Mouse (Mus musculus) frontal cortex, postnatal 14 days (tissue): ENCODE data around the gene Lrrc4.
A peak's percentile ranks its signal among the peaks of the same experiment; 100 is the strongest.

Experiments
- DNase-seq, 2 experiments: peaks; one replicate each; pipeline ENCODE4 v3.0.0; 2022; ENCODE audit warnings: low spot score in 2 of 2

Gene Lrrc4

DNA sequence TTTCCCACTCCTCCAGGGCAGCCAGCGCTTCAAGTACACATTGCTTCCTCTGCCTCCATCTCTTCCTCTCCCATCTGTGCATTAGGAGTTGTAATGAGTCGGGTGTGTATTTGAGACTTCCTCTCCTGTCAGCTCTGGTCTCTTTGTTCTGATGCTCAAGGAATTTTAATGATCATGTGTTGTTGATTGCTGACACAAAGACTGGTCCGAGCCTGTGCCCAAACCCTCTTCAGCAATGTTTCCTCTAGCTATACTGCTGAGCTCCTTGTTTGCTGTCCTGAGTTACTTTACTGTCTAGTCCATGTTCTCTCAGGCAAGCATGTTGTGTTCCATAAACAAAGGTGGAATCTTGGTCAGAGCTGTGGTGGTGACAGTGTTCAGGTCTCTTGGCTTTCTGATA, 102.3 kb downstream of the Lrrc4 start:
- DNase-seq: no peak

DNA sequence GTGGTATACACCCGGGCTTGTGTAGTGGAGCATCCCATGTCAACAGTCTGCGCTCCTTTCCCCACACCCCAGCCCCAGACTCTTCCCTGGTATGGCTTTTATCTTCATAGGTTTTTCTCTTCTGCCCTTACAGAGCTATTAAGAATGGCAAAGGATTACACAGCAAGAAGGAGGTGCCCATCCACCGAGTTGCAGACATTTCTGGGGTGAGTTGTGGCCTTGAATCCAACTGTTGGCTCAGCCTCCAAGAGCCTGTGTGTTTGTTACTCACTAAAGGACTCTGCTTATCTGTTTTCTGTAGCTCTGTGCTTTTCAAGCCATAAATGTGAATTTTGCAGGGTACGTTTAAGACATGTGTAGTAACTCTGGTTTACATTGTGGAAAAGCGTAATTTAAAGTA, 106.8 kb downstream of the Lrrc4 start:
- DNase-seq: no peak

DNA sequence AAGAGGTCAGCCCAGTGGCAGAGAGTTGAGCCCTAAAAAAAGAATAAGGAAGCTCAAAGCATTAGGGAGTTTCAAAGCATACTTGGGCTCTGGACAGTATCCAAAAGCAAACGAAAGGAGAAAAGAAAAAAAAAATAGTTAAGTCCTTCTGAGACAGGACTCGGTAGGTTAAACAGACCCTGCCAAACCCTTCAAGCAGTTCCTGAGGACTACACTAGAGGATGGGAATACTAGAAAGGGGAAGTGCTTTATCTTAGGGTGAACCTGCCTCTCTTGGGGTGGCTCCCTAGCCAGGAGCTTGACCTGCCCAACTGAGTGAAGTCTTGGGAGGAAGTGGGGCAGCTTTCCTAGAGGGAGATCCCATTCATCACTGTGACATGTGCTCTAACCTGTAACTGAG, 108.5 kb downstream of the Lrrc4 start:
- no peak for DNase-seq

DNA sequence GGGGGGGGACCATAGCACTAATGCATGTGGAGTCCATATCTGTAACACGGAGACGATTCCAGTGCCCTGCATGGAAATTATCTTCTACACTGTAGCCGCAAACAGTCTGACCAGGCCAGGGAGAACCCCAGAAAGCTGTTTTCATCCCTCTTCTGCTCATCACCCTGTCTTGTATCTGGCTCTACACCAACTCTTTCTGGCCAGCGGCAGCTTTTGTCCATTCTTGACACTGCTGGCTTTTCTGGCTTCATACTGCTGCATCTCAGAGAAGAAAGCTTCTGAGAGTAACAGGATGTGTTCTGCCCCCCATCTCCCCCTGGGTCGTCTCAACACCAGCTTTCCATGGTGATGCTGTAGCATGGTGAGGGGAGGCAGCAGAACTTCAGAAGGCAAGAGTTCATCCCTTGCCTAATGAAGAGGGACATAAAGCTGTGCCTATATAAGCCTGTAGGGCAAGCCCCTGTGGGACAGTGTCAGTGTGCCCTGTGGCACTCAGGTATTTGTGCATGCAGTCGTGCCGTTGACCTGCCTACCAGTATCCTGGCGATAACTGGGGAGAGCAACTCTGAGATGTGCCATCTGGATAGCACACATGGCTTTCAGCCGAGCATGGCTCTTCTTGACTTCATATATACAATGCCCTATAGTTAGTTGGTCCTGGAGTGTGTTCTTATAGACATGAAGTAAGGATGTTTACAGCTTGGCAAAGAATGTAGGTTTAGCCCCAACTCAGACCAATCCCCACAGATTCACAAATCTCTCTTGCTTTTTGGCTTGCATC, 111.0 kb downstream of the Lrrc4 start:
- no peak for DNase-seq

DNA sequence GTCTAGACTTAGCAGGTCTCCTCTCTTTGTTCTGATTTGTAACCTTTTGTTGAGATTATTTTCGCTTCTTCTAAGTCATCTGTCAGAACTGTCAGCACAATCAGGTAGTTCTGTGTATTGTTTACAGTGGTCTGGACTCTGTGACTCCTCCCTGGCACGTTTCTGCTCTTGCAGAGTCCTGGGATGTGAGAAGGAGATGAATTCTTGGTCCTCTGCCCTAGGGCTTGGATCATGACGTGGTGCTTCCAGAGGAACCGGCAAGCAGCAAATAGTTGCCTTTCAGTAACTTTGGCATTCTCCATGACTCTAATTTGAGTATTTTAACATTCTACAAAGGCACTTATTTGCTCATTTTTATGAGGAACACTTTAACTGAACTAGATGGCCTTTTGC, 113.7 kb downstream of the Lrrc4 start:
- no peak for DNase-seq

DNA sequence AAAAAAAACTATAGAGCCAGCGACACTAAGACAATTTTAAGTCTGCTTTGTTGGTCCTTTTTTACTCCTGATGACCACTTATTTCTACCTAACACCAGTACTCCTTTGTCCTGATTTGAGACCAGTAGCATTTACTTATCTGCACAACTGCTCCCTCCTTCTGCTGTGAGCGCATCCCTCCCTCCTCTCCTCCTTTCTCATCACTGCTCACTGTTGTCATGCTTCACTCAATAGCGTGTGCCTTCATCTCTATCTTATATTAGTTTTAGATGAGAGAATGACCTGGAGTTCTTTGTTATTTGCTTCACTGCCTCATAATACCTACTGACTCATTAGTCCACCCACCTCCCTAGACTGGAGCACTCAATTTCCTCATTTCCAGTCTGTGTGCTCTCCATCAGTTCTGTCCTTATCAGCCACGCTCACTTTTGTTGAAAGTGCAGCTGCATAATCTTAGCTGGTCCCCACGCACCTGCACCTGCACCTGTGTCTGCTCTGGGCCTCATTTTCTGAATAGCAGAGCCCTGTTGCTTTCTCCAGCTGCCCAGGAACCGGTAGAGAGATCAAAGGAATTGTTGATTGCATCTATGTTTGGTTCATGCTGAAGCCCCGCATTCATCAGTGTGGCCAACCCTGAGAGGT, 114.2 kb downstream of the Lrrc4 start:
- no peak for DNase-seq

DNA sequence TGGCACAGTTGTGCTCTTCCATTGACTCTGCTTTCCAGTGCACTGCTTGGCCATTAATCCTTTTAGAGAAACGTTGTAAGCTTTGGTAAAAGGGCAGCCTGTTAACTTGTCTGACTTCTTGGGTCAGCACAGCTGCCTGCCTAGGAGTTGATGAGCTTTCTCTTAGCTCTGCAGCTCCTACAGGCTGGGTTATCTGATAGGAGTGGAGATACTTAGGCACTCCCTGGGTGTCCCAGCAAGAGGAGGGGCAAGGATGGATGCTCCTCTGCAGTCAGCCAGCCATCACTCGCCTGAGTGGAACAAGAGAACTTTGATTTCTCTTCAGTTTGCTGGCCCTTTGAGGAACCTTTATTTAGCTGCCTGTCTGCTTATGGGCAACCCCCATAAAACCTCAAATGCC, 121.5 kb downstream of the Lrrc4 start:
- no peak for DNase-seq

DNA sequence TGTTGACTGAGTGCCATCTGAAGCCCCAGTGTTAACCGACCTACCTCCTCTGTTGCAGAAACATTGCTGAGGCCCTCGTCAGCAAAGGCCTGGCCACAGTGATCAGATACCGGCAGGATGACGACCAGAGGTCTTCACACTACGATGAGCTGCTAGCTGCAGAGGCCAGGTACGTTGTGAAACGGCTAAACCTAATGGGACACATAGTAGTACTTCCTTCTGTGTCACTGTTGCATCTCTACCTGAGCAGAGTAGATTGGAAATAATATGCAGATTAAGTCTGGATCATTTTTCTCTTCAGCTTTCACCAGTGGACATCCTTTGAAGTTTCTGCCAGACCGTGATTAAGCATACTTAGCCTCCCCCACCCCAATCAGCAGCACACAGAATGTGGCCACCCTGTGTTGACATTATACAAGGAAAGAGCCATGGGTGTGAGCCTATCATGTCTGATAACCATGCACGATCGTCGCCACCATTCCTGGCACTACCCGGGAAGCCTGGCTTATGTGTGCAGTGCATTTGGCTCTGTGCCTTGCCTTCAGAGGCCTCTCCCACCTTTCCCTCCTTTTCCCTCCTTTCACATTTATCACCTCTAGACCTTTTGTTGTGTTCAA, 124.5 kb downstream of the Lrrc4 start:
- DNase-seq: no peak

DNA sequence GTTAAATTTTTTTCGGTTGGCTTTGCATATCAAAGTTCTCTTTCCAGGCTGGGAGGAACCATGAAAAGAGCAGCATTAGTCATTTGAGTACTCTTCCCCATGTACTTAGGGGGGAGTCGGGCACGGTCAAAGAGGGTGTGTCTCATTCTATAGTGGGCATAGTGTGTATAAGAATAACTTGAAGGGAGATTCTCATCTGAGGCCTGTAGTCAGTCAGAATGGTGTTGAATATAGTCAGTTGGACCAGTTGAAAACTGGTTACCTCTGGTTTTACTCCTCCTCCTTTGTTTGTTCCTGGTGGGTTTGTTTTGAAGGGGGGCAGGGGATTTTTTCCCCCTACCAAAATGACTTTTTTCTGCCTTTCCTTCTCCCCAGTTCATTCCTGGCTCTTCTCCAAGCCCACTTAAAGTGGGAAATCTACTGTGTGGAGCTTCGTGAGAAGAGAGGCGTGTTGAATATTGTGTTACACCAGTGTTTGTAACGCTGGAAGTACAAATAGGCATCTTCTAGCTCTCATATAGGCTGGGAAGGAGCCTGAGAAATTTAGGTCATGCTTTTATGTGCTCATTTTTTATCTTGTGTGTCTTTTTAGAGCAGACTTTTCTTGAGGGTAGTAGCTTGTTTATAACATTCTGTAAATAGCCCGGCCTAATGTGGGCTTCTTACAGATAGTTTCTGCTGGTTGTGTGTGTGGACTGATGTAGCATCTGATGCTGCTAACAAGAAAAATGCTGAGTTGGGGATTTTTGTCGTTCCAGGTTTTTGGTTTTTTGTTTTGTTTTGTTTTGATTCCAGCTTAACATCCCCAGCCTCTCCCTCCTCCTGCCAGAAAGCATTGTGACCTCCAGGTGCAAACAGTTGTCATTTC, 125.2 kb downstream of the Lrrc4 start:
- no peak for DNase-seq

DNA sequence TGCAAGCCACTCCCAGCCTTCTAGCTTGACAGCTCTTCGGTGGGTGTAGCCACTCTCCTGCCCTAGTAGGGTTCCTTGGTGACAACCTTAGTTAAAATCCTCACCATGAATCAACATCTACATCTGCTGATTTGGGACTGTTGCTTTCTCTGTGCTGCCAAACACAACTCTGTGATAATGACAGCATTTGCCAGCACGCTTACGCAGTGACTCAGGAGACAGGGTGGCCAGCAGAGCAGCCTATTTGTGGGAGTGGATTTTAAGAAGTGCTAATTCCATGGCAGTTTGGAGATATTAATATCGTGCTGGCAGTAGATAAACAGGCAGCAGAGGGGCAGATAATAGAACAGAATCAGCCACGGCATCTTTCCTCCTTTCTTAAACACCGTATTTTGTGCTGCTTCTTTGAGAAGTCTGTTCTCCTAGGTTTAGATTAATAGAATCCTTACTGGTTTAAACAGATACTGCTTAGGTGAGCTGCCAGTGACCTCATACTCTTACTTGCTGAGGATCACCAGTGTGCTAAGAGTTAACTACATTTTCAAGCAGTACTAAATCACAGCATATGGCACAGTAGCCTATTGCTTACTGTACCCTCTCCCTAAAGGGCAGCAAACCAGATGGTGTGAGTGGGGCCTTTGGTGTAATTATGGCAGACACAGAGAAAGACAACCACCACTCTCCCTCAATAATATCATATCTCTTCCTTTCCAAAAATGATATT, 126.0 kb downstream of the Lrrc4 start:
- DNase-seq: peak; percentile 29 to 39

DNA sequence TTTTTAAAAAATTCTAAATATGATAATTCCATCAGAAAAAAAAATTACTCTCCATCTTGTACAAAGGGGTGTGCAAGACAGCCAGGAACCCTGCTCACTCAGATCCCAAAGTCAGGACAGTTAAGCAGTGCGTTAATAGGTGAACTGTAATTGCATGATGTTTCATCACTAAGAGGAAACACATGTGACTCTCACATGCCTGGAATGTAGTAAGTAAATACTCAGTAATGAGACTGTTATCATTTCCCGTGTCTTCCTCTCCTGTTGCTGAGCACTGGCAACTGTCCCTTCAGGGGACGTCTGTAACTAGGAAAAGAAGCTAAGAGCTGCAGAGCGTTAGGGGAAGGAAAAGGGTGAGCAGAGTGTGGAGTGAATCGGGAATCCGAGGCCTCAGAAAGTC, 126.9 kb downstream of the Lrrc4 start:
- no peak for DNase-seq

DNA sequence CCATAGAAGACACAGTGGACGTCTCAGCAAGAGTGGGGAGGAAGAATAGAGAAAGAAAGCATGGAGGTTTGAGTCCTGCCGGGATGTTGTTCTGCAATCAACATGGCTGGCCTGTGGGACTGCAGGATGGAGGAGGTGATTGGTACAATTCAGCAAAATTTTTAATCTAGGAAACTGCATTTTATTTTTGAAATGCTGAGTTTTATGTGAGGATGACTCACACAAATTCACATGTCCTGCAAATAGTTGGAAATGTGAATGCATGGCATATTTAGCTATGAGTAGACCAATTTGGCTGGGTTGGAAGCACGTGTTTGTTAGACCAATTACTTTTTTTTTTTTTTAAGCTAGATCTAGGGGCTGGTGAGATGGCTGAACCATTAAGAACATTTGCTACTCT, 134.3 kb downstream of the Lrrc4 start:
- no peak for DNase-seq

DNA sequence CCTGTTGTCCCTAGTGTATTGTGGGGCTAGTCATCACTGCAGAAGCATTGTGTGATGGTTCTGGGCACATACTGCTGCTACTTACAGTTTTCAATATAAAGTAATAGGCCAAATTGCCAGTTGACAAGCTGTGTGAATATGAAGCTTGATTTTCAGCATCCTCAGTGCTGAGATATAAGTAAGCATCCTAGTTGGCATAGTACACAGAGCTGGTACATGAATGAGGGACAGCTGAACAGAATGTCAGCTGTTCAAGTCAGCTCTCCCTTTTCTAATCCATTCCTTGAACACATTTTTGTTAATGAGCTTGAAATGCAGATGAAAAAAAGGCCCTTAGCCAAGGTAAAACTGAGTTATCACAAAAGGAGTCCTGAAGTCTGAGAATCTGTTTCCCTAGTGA, 138.9 kb downstream of the Lrrc4 start:
- DNase-seq: no peak

DNA sequence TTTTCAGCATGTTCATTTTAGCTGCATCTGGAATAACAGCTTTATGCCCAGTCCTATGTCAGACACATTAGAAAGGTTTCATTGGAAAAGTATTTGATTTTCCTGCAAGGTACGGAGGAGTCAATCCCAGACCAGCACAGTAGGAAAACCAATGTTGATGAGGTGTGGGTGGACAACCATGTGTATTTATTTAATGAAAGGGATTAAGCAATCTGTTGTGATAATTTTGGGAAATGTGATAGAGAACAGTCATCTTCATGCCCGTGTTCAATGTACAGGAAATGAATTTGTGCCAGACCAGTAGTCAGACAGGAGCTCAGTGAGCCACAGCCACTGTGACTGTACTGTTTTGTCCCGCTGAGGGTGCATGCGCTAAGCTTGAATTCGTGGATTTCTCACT, 143.8 kb downstream of the Lrrc4 start:
- DNase-seq: no peak

DNA sequence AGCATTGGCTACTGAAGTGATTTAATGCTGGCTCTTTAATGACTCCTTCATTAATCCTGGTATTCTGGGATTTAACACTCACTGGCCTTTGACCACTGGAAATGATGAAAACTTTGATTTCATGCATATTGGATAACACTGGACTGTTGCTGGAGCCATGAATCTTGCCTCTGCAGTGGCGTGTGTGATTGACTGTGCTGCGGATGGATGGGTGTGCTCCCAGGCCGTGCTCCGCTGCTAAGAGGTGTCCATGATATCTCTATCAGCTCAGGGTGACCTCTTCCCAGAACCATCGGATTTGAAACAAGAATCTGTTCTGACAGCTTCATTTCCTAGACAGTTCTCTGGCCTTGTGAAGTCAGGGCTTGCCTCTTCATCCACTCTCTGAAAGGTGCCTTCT, 145.8 kb downstream of the Lrrc4 start:
- DNase-seq: no peak

DNA sequence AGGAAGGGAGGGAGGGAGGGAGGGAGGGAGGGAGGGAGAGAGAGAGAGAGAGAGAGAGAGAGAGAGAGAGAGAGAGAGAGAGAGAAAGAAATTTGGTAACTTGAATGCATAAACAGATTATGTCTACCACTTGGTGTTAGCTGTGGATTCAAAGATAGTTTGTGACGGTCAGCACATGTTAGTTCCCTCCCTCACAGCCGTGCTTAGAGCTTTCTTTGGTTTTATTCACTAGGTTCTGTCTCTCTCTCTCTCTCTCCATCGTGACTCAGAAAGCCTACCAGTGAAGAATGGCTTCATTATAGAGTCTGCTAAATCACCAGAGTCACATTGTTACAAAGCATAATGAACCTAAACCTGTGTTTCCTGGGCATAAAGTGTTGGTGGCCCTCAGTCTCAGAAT, 146.5 kb downstream of the Lrrc4 start:
- DNase-seq: no peak

DNA sequence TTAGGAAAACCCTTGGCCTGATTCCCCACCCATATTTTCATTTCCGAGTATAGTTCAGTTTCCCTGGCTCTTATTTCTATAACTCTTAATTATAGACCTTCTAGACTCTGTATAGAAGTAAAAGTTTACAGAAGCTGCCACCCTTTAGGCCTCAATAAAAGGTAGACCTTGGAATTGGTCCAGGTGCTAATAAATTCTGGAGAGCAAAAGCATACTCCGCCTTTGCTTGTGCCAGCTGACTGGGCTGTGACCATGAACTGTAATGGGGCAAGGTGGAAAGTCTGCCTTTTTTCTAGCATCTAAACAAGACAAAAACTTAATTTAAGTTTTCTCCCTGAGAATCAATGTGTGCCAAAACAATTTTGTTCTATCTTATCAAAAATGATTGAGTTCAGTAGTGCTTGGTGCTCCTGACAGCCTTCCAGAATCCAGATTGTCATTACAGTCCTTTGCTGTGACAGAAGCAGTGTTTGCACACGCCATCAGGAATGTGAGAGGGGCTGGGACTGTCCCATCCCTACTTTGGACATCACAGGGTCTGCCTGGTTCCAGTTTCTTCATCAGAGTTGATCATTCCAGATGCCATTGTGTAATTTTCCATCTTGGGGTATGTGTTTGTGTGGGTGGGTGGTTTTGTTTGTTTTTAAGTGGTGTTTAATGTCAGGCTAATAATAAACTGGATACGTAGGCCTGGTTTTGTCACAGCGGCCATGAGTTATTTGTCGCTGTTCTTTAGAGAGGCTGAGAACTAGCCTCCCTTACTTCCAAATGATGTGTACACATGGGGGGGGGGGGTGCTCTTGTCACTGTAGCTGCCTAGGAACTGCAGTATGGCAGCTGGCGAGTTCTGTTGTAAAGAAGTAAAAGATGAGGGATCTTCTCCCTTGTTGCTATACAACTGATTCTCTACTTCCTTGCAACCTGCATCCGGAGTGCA, 149.8 kb downstream of the Lrrc4 start:
- DNase-seq: no peak

DNA sequence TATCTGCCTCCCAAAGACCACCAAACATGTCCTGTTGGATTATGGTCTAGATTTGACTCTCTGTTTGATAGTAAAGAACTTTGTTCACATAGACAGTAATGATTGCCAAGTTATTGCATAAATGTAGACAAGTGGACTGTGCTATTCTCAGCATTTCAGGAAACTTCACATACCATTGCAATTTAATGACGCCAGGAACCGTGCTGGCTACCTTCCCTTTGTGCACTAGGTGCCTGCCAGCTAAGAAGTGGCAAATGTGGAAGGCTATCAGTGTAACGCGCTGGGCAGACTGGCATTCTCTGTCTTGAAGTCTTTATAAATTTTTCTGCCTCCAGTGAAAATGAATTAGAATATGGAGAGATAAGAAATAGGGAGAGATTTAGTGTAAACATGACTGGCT, 151.0 kb downstream of the Lrrc4 start:
- no peak for DNase-seq

DNA sequence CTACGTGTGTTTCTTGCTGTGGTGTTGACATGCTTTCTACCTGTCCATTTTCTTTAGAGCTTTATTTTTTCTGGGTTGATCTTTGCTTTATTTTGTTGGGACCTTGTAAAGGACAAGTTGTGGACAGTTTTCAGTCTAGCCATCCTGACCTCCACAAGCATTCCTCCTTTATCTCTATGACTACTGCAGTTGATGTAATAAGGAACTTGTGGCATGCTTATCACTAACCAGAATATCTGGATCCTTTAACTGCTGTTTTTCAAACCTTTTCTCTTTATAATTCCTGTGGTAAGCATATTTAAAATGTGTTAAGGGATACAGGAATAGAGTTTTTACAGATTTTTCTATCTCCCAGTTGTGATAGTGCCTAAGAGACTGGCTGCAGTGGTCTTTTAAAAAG, 152.7 kb downstream of the Lrrc4 start:
- no peak for DNase-seq

DNA sequence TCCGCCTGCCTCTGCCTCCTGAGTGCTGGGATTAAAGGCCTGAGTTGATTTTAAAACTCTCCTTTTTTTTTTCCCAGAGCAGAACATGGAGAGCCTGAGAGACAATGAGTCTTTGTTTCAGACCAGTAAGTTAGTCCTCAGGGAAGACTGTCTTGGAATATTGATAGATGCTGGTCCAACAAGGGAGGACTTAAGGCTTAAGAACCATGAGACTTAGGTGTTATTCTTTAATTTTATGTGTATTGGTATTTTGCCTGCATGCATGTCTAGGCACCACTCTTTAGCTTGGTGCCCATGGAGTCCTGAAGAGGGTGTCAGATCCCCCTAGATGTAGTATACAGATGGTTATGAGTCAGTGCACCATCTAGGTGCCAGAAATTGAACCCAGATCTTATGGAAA, 156.9 kb downstream of the Lrrc4 start:
- no peak for DNase-seq

DNA sequence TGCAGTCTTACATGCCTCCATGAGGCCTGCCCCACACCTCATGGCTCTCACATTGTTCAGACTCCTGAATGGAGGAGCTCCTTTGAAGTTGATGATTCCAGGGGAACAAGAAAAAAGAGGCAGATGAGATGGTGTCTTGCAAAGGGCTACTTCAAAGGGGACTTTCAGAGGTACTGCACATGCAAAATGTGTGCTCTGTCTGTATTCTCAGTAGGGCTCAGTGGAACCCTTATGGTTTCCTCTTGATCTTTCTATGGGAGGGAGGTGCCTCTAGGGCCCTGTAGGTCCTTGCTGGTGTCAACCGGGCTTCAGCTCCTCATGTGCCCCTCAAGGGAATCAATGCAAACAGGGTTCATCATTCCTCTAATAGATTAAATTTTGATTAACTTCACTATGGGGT, 159.2 kb downstream of the Lrrc4 start:
- no peak for DNase-seq
